Mouse (Mus musculus): ENCODE measurements around the gene Plet1. TPM values are rescaled to one million over a fixed set of nuclear protein-coding genes. Genes with fewer than 3 reads are reported as not detected.

Gene Plet1
- polyA plus RNA-seq (2016; fragmentation: Nextera tagmentation; extraction: Ambion mirVana): 2.2 and 4.2 TPM in 2 replicates

- peak within 1 kb of the TSS; percentile 73 for H3K27ac ChIP-seq
- 76% methylated on average over 6 of the region's 6 CpGs for whole genome bisulfite sequencing
- H3K36me3 ChIP-seq: no peaks in the 10 kb centered on the region
- H3K27me3 ChIP-seq (ENCODE audit: insufficient read depth, poor library complexity, severe bottlenecking): no peaks in the 10 kb centered on the region
- H3K4me1 ChIP-seq: peaks cover 32% of the 10 kb centered on the region
- no peak within 1 kb of the TSS for H3K4me3 ChIP-seq
- DNase-seq (ENCODE audit: low spot score): no peak
- H3K9me3 ChIP-seq: no peaks in the 10 kb centered on the region
Observed at GRCm38 (mm10) chr9:50494311-50494710, at the start of gene Plet1. Gene Plet1 (plus strand): TSS chr9:50494525.

GRCm38 (mm10) chr9:50449048-50449447, 45.3 kb upstream of the Plet1 start:
- 58% methylated on average over 13 of the region's 13 CpGs for WGBS

GRCm38 (mm10) chr9:50451456-50452218, 42.7 kb upstream of the Plet1 start:
- peaks cover 16% of the 10 kb centered on the region for H3K4me1 ChIP-seq
- WGBS: 50% methylated on average over 9 of the region's 9 CpGs
- no peaks in the 10 kb centered on the region for H3K36me3 ChIP-seq
- H3K9me3 ChIP-seq: no peaks in the 10 kb centered on the region
- DNase-seq (ENCODE audit: low spot score): no peak
- H3K4me3 ChIP-seq: peak overlapping the region; percentile 38; the same call in 1 of the 2 replicates
- H3K27ac ChIP-seq: no peak overlapping the region
- 0 out of 2 replicates have a peak, but pooled peaks cover 3% of the 10 kb centered on the region for H3K27me3 ChIP-seq (ENCODE audit: insufficient read depth, poor library complexity, severe bottlenecking)

More at GRCm38 (mm10) chr9:50449048-50449447, 45.3 kb upstream of the Plet1 start:
- Histone ChIP-seq H3K27ac (no peak overlapping the region), H3K36me3 (no peaks in the 10 kb centered on the region), H3K4me3 (no peak overlapping the region), H3K9me3 (no peaks in the 10 kb centered on the region), H3K4me1 (peaks cover 16% of the 10 kb centered on the region), H3K27me3 (ENCODE audit: insufficient read depth, poor library complexity, severe bottlenecking) (0 out of 2 replicates have a peak, but pooled peaks cover 3% of the 10 kb centered on the region)
- DNase-seq (ENCODE audit: low spot score): no peak

GRCm38 (mm10) chr9:50452303-50452775, 42.0 kb upstream of the Plet1 start:
- Histone ChIP-seq H3K9me3 (no peaks in the 10 kb centered on the region), H3K27me3 (ENCODE audit: insufficient read depth, poor library complexity, severe bottlenecking) (0 out of 2 replicates have a peak, but pooled peaks cover 3% of the 10 kb centered on the region), H3K27ac (no peak overlapping the region; the same call in 1 of the 2 replicates), H3K4me1 (peaks cover 16% of the 10 kb centered on the region), H3K4me3 (peak overlapping the region; percentile 34), H3K36me3 (no peaks in the 10 kb centered on the region)
- peak; percentile 91 for DNase-seq (ENCODE audit: low spot score)
- WGBS: 15% methylated on average over 10 of the region's 10 CpGs

GRCm38 (mm10) chr9:50457596-50457995, 36.7 kb upstream of the Plet1 start:
- DNase-seq (ENCODE audit: low spot score): no peak
- H3K36me3 ChIP-seq: no peaks in the 10 kb centered on the region
- H3K9me3 ChIP-seq: no peaks in the 10 kb centered on the region
- H3K27ac ChIP-seq: no peak overlapping the region
- H3K4me1 ChIP-seq: peaks cover 3% of the 10 kb centered on the region; the same call in 1 of the 2 replicates
- H3K27me3 ChIP-seq (ENCODE audit: insufficient read depth, poor library complexity, severe bottlenecking): no peaks in the 10 kb centered on the region; the same call in 1 of the 2 replicates
- 86% methylated on average over 7 of the region's 7 CpGs for WGBS
- H3K4me3 ChIP-seq: no peak overlapping the region

GRCm38 (mm10) chr9:50459537-50459936, 34.8 kb upstream of the Plet1 start:
- Histone ChIP-seq H3K36me3 (no peaks in the 10 kb centered on the region), H3K4me1 (peaks cover 5% of the 10 kb centered on the region; the same call in 1 of the 2 replicates), H3K4me3 (no peak overlapping the region), H3K27ac (no peak overlapping the region), H3K27me3 (ENCODE audit: insufficient read depth, poor library complexity, severe bottlenecking) (no peaks in the 10 kb centered on the region; the same call in 1 of the 2 replicates), H3K9me3 (no peaks in the 10 kb centered on the region)
- DNase-seq (ENCODE audit: low spot score): no peak
- WGBS: 46% methylated on average over 2 of the region's 2 CpGs

- no peaks in the 10 kb centered on the region for H3K36me3 ChIP-seq
- peak; percentile 85 for DNase-seq (ENCODE audit: low spot score)
- H3K4me3 ChIP-seq: peak overlapping the region; percentile 43
- no peaks in the 10 kb centered on the region; the same call in 1 of the 2 replicates for H3K27me3 ChIP-seq (ENCODE audit: insufficient read depth, poor library complexity, severe bottlenecking)
- H3K27ac ChIP-seq: peak overlapping the region; percentile 78
- peaks cover 5% of the 10 kb centered on the region; the same call in 1 of the 2 replicates for H3K4me1 ChIP-seq
- H3K9me3 ChIP-seq: no peaks in the 10 kb centered on the region
- WGBS: 40% methylated on average over 19 of the region's 19 CpGs
Observed at GRCm38 (mm10) chr9:50462494-50463204, 31.7 kb upstream of the Plet1 start.

GRCm38 (mm10) chr9:50463205-50463508, 31.2 kb upstream of the Plet1 start:
- Histone ChIP-seq H3K27ac (no peak overlapping the region; the same call in 1 of the 2 replicates), H3K36me3 (no peaks in the 10 kb centered on the region), H3K9me3 (no peaks in the 10 kb centered on the region), H3K4me1 (peaks cover 5% of the 10 kb centered on the region; the same call in 1 of the 2 replicates), H3K27me3 (ENCODE audit: insufficient read depth, poor library complexity, severe bottlenecking) (no peaks in the 10 kb centered on the region; the same call in 1 of the 2 replicates), H3K4me3 (no peak overlapping the region)
- no peak for DNase-seq (ENCODE audit: low spot score)
- 29% methylated on average over 4 of the region's 4 CpGs for WGBS

GRCm38 (mm10) chr9:50470377-50471100, 23.8 kb upstream of the Plet1 start:
- H3K27me3 ChIP-seq (ENCODE audit: insufficient read depth, poor library complexity, severe bottlenecking): peaks cover 3% of the 10 kb centered on the region; the same call in 1 of the 2 replicates
- H3K4me1 ChIP-seq: peaks cover 11% of the 10 kb centered on the region
- no peak overlapping the region for H3K4me3 ChIP-seq
- no peaks in the 10 kb centered on the region for H3K9me3 ChIP-seq
- H3K36me3 ChIP-seq: no peaks in the 10 kb centered on the region
- 67% methylated on average over 5 of the region's 5 CpGs for WGBS
- 0 out of 2 replicates have a peak overlapping the region, but pooled peaks have one; percentile 12 for H3K27ac ChIP-seq
- DNase-seq (ENCODE audit: low spot score): no peak

GRCm38 (mm10) chr9:50471181-50471901, 23.0 kb upstream of the Plet1 start:
- no peak for DNase-seq (ENCODE audit: low spot score)
- Histone ChIP-seq H3K4me1 (peaks cover 12% of the 10 kb centered on the region), H3K27ac (peak overlapping the region; percentile 62; the same call in 1 of the 2 replicates), H3K9me3 (no peaks in the 10 kb centered on the region), H3K36me3 (no peaks in the 10 kb centered on the region), H3K27me3 (ENCODE audit: insufficient read depth, poor library complexity, severe bottlenecking) (peaks cover 9% of the 10 kb centered on the region; the same call in 1 of the 2 replicates), H3K4me3 (0 out of 2 replicates have a peak overlapping the region, but pooled peaks have one; percentile 3)
- 36% methylated on average over 13 of the region's 13 CpGs for WGBS

GRCm38 (mm10) chr9:50475318-50475717, 19.0 kb upstream of the Plet1 start:
- Histone ChIP-seq H3K27ac (no peak overlapping the region), H3K36me3 (no peaks in the 10 kb centered on the region), H3K9me3 (no peaks in the 10 kb centered on the region), H3K27me3 (ENCODE audit: insufficient read depth, poor library complexity, severe bottlenecking) (peaks cover 9% of the 10 kb centered on the region; the same call in 1 of the 2 replicates), H3K4me3 (no peak overlapping the region), H3K4me1 (peaks cover 25% of the 10 kb centered on the region)
- WGBS: 74% methylated on average over 7 of the region's 7 CpGs
- DNase-seq (ENCODE audit: low spot score): no peak

- H3K27me3 ChIP-seq (ENCODE audit: insufficient read depth, poor library complexity, severe bottlenecking): peaks cover 12% of the 10 kb centered on the region; the same call in 1 of the 2 replicates
- H3K9me3 ChIP-seq: no peaks in the 10 kb centered on the region
- WGBS: 77% methylated on average over 8 of the region's 8 CpGs
- no peaks in the 10 kb centered on the region for H3K36me3 ChIP-seq
- no peak overlapping the region for H3K4me3 ChIP-seq
- no peak for DNase-seq (ENCODE audit: low spot score)
- peaks cover 24% of the 10 kb centered on the region for H3K4me1 ChIP-seq
- H3K27ac ChIP-seq: no peak overlapping the region
Observed at GRCm38 (mm10) chr9:50475745-50476144, 18.6 kb upstream of the Plet1 start.
